Mouse (Mus musculus) heart, adult 2 months (tissue): Measurements from ENCODE around the gene Yju2.

ENCODE experiments used
- CTCF ChIP-seq: fragments of 200-600 bp; IDR thresholded peaks from 2 replicates; pipeline ENCODE4 v1.8.1; 2022; ENCODE audit warnings: antibody characterized with exemption, mild to moderate bottlenecking, moderate library complexity
- EP300 ChIP-seq: fragments of 200-500 bp; IDR thresholded peaks from 2 replicates; pipeline ENCODE4 v1.6.1; 2011; ENCODE audit warnings: low read depth, low read length, control low read depth; ENCODE audit not compliant: insufficient read depth
- POLR2A ChIP-seq: fragments of 200-500 bp; IDR thresholded peaks from 2 replicates; pipeline ENCODE4 v1.6.1; 2011; ENCODE audit warnings: mild to moderate bottlenecking, low read depth, low read length, control low read depth; ENCODE audit not compliant: insufficient read depth

DNA sequence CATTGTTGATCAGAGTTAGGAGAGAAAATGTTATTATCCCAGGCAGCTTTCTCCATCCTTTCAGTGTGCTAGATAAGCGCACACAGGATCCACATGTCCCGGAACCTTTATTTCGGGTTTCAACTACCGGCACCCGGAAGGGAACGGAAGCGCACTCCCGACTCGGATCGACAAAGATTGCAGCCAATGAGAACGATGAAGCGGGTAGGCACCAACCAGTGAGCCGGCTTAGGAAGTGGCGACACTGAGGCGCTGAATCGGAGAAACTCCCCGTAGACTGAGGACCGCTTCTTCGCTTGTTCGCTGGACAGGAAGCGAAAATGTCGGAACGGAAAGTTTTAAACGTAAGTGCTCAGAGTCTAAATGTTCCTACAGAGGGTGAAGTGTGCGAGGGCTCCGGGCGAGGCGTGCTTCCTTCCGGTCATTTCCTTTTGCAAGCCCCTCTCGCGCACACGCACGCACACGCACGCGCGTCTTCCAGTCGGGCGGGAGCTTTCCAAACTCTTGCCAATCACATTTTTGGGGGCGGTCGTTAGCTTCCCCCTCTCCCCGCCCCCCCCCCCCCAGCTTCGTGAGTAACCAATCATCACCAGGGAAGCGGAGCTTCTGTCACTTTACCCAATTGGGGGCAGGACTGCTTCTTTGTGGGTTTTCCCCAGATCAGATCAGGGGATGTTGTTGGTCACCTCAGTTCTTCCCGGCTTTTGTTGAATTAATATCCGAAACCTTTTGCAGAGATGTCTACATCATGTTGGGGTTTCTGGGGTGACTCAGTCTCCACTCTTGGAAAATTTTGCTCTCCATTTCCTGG, at the start of gene Yju2:
- TF ChIP-seq POLR2A (peak; percentile 86), CTCF (no peak), EP300 (peak; percentile 42; the same call in 1 of the 2 replicates)
